Comparison of ENCODE assay signal across 11 mouse cellular contexts in genomic region chr15:94025996-94026696, GRCm38 (mm10).
A peak's percentile ranks its signal among the peaks of the same experiment; 100 is the strongest.
DNase-seq lines count a peak whose midpoint lies in the region; ATAC-seq and TF ChIP-seq lines count a peak whose summit lies in the region.
"Had no signal": no experiment of that assay in that cellular context is flagged by ENCODE, and none has a peak within 500 bp of the region (broad histone marks: within the 10 kb centered on the region; RNA-seq: fewer than 3 reads in every experiment).

No protein-coding gene starts in this region.

- TF ChIP-seq CTCF in lung, adult 2 months (IDR thresholded peaks at IDR 0.05; ENCODE audit: insufficient read depth, low read length), result no peak

- 33% methylated on average over 16 of the region's 16 CpGs for WGBS in lung, embryonic 15.5 days
- WGBS in lung, adult 2 months, result 52% methylated on average over 16 of the region's 16 CpGs
- WGBS in heart, embryonic 13.5 days, result 43% methylated on average over 16 of the region's 16 CpGs

- H3K79me2 ChIP-seq in myocyte (ENCODE audit: control insufficient read depth, insufficient read depth), result no peaks in the 10 kb centered on the region

- ATAC-seq in lung, embryonic 15.5 days (ENCODE audit: borderline replicate concordance, extremely low read depth, low FRiP score, low TSS enrichment), result no peak
- ATAC-seq in heart, embryonic 13.5 days (ENCODE audit: extremely low read depth, insufficient number of reproducible peaks, low FRiP score, low TSS enrichment), result no peak
- no peak for ATAC-seq in megakaryocyte-erythroid progenitor cell, adult 5-6 weeks (replicated peaks; ENCODE audit: low FRiP score, low TSS enrichment, poor library complexity, severe bottlenecking)
- ATAC-seq: CD4-positive, CD25-positive, alpha-beta regulatory T cell, adult 4 months had no signal

- no peak overlapping the region for H3K4me2 ChIP-seq in lung, embryonic 15.5 days
- peak overlapping the region; percentile 35 for H3K4me2 ChIP-seq in heart, embryonic 13.5 days
- peak overlapping the region; percentile 19 for H3K4me2 ChIP-seq in myocyte (ENCODE audit: low read depth)

- H3K9ac ChIP-seq in lung, embryonic 15.5 days, result no peak overlapping the region
- H3K9ac ChIP-seq in heart, embryonic 13.5 days, result 0 out of 2 replicates have a peak overlapping the region, but pooled peaks have one; percentile 14

- no peaks in the 10 kb centered on the region for H3K27me3 ChIP-seq in lung, embryonic 15.5 days
- H3K27me3 ChIP-seq in heart, embryonic 13.5 days (replicated peaks), result no peaks in the 10 kb centered on the region
- no peaks in the 10 kb centered on the region for H3K27me3 ChIP-seq in myocyte (ENCODE audit: control insufficient read depth, insufficient read depth, insufficient read length)

- no peaks in the 10 kb centered on the region for H3K36me3 ChIP-seq in lung, embryonic 15.5 days
- no peaks in the 10 kb centered on the region for H3K36me3 ChIP-seq in heart, embryonic 13.5 days
- no peaks in the 10 kb centered on the region for H3K36me3 ChIP-seq in myocyte (ENCODE audit: control insufficient read depth, insufficient read depth)

- no peaks in the 10 kb centered on the region for H3K9me3 ChIP-seq in lung, embryonic 15.5 days
- H3K9me3 ChIP-seq in heart, embryonic 13.5 days, result 0 out of 2 replicates have a peak, but pooled peaks cover 3% of the 10 kb centered on the region

- TF ChIP-seq POLR2A in lung, adult 2 months (IDR thresholded peaks at IDR 0.05; ENCODE audit: borderline replicate concordance, extremely low read depth, low read depth, low read length), result no peak
- no peak for TF ChIP-seq POLR2A in myocyte (IDR thresholded peaks at IDR 0.05; ENCODE audit: insufficient read length, low read depth)

- H3K27ac ChIP-seq in lung, embryonic 15.5 days, result peak overlapping the region; percentile 81
- H3K27ac ChIP-seq in heart, embryonic 13.5 days (replicated peaks), result peak overlapping the region; percentile 80
- H3K27ac ChIP-seq: layer of hippocampus, adult 2 months had no signal

- DNase-seq in gastrocnemius, postnatal 14 days, result peak; percentile 33
- no peak for DNase-seq in gastrocnemius, adult 18-20 months (ENCODE audit: low spot score)
- DNase-seq in lung, adult 2 months, result no peak
- no peak for DNase-seq in Muller cell, postnatal 12 days (ENCODE audit: inconsistent ontology term)
- DNase-seq: cerebellum, adult 9-10 months had no signal

- H3K4me1 ChIP-seq in lung, embryonic 15.5 days, result peaks cover 37% of the 10 kb centered on the region
- H3K4me1 ChIP-seq in lung, adult 2 months (ENCODE audit: control insufficient read depth, insufficient read depth, low read length), result peaks cover 5% of the 10 kb centered on the region
- H3K4me1 ChIP-seq in heart, embryonic 13.5 days, result peaks cover 48% of the 10 kb centered on the region

- H3K4me3 ChIP-seq in lung, embryonic 15.5 days, result no peak overlapping the region
- no peak overlapping the region for H3K4me3 ChIP-seq in lung, adult 2 months (replicated peaks; ENCODE audit: extremely low read depth, low read depth, low read length)
- no peak overlapping the region for H3K4me3 ChIP-seq in heart, embryonic 13.5 days
- H3K4me3 ChIP-seq in myocyte, result no peak overlapping the region
- H3K4me3 ChIP-seq: layer of hippocampus, adult 2 months had no signal

- H3ac ChIP-seq in myocyte (ENCODE audit: control insufficient read depth, insufficient read length), result no peak overlapping the region

- intact Hi-C loops in gastrocnemius, postnatal 14 days (cut with DNase I; ENCODE audit: low total_unique reads), result no loop called here

TF ChIP-seq in myocyte, 11 proteins besides CTCF, POLR2A, EP300 and RAD21:
- TF ChIP-seq REST (IDR thresholded peaks at IDR 0.05; ENCODE audit: insufficient read depth, insufficient read length) (no peak), TCF12 (IDR thresholded peaks at IDR 0.05; ENCODE audit: insufficient read depth, poor library complexity, severe bottlenecking) (no peak), CEBPB (IDR thresholded peaks at IDR 0.05; ENCODE audit: insufficient read depth, poor library complexity, severe bottlenecking) (no peak)
TF ChIP-seq in myocyte: peak in this region for 0.
